Mouse (Mus musculus): Measurements from ENCODE around the gene Alkbh6. TPM values are rescaled to one million over a fixed set of nuclear protein-coding genes. Genes with fewer than 3 reads are reported as not detected.

The Alkbh6 gene
- total and polyA plus RNA-seq, 2 experiments from 2014 or later = 74.1 to 117 TPM

- Histone ChIP-seq H3K27me3 (ENCODE audit: insufficient read depth, low read length) (no peaks in the 10 kb centered on the region), H3K27ac (ENCODE audit: low read depth, low read length) (no peak overlapping the region), H3K4me1 (ENCODE audit: insufficient read depth) (0 out of 2 replicates have a peak, but pooled peaks cover 7% of the 10 kb centered on the region), H3K4me3 (ENCODE audit: low read depth, low read length) (no peak overlapping the region), H3K9me3 (ENCODE audit: low read length) (no peaks in the 10 kb centered on the region), H3K4me2 (ENCODE audit: low read depth) (0 out of 2 replicates have a peak overlapping the region, but pooled peaks have one; percentile 5), H3K9ac (no peak overlapping the region), H3K36me3 (ENCODE audit: insufficient read depth) (peaks cover 52% of the 10 kb centered on the region)
- 91% methylated on average over 5 of the region's 5 CpGs for WGBS
- no peak for TF ChIP-seq CTCF (IDR thresholded peaks at IDR 0.05; ENCODE audit: low read depth)
- ATAC-seq (no peak), DNase-seq (no peak)
These were observed 14.2 kb upstream of the Alkbh6 start for GRCm38 (mm10) chr7:30294296-30294695.

GRCm38 (mm10) chr7:30295103-30295502, 13.4 kb upstream of the Alkbh6 start:
- no peak for TF ChIP-seq CTCF (IDR thresholded peaks at IDR 0.05; ENCODE audit: low read depth)
- Histone ChIP-seq H3K4me1 (ENCODE audit: insufficient read depth) (0 out of 2 replicates have a peak, but pooled peaks cover 7% of the 10 kb centered on the region), H3K4me3 (ENCODE audit: low read depth, low read length) (no peak overlapping the region), H3K9me3 (ENCODE audit: low read length) (no peaks in the 10 kb centered on the region), H3K27ac (ENCODE audit: low read depth, low read length) (no peak overlapping the region), H3K4me2 (ENCODE audit: low read depth) (no peak overlapping the region), H3K36me3 (ENCODE audit: insufficient read depth) (peaks cover 60% of the 10 kb centered on the region), H3K27me3 (ENCODE audit: insufficient read depth, low read length) (no peaks in the 10 kb centered on the region), H3K9ac (no peak overlapping the region)
- WGBS = 74% methylated on average over 10 of the region's 10 CpGs
- no peak for ATAC-seq
- no peak for DNase-seq

- no peak overlapping the region for H3K9ac ChIP-seq
- TF ChIP-seq CTCF (IDR thresholded peaks at IDR 0.05; ENCODE audit: low read depth) = no peak
- no peak for ATAC-seq
- 0 out of 2 replicates have a peak, but pooled peaks cover 7% of the 10 kb centered on the region for H3K4me1 ChIP-seq (ENCODE audit: insufficient read depth)
- no peak overlapping the region for H3K4me2 ChIP-seq (ENCODE audit: low read depth)
- no peak overlapping the region for H3K27ac ChIP-seq (ENCODE audit: low read depth, low read length)
- WGBS = 93% methylated on average over 15 of the region's 15 CpGs
- DNase-seq = no peak
- H3K36me3 ChIP-seq (ENCODE audit: insufficient read depth) = peaks cover 70% of the 10 kb centered on the region
- no peaks in the 10 kb centered on the region for H3K27me3 ChIP-seq (ENCODE audit: insufficient read depth, low read length)
- no peaks in the 10 kb centered on the region for H3K9me3 ChIP-seq (ENCODE audit: low read length)
- no peak overlapping the region for H3K4me3 ChIP-seq (ENCODE audit: low read depth, low read length)
These were observed 11.7 kb upstream of the Alkbh6 start for GRCm38 (mm10) chr7:30296816-30297215.

GRCm38 (mm10) chr7:30297266-30297665, 11.3 kb upstream of the Alkbh6 start:
- no peak for ATAC-seq
- no peaks in the 10 kb centered on the region for H3K9me3 ChIP-seq (ENCODE audit: low read length)
- WGBS = 89% methylated on average over 16 of the region's 16 CpGs
- no peak for TF ChIP-seq CTCF (IDR thresholded peaks at IDR 0.05; ENCODE audit: low read depth)
- no peak for DNase-seq
- H3K36me3 ChIP-seq (ENCODE audit: insufficient read depth) = peaks cover 74% of the 10 kb centered on the region
- H3K9ac ChIP-seq = no peak overlapping the region
- H3K27me3 ChIP-seq (ENCODE audit: insufficient read depth, low read length) = no peaks in the 10 kb centered on the region
- H3K4me2 ChIP-seq (ENCODE audit: low read depth) = no peak overlapping the region
- H3K27ac ChIP-seq (ENCODE audit: low read depth, low read length) = no peak overlapping the region
- H3K4me3 ChIP-seq (ENCODE audit: low read depth, low read length) = no peak overlapping the region
- H3K4me1 ChIP-seq (ENCODE audit: insufficient read depth) = 0 out of 2 replicates have a peak, but pooled peaks cover 7% of the 10 kb centered on the region

GRCm38 (mm10) chr7:30300914-30301313, 7.6 kb upstream of the Alkbh6 start:
- WGBS = 50% methylated on average over 3 of the region's 3 CpGs
- Histone ChIP-seq H3K4me3 (ENCODE audit: low read depth, low read length) (no peak overlapping the region), H3K4me1 (ENCODE audit: insufficient read depth) (no peaks in the 10 kb centered on the region), H3K36me3 (ENCODE audit: insufficient read depth) (peaks cover 82% of the 10 kb centered on the region), H3K4me2 (ENCODE audit: low read depth) (no peak overlapping the region), H3K27me3 (ENCODE audit: insufficient read depth, low read length) (no peaks in the 10 kb centered on the region), H3K27ac (ENCODE audit: low read depth, low read length) (no peak overlapping the region), H3K9ac (no peak overlapping the region), H3K9me3 (ENCODE audit: low read length) (no peaks in the 10 kb centered on the region)
- ATAC-seq (no peak; the same call in 1 of the 2 replicates), DNase-seq (peak; percentile 60)
- TF ChIP-seq CTCF (IDR thresholded peaks at IDR 0.05; ENCODE audit: low read depth) = peak; percentile 73

GRCm38 (mm10) chr7:30306083-30306779, 2.3 kb upstream of the Alkbh6 start:
- peak overlapping the region; percentile 57; the same call in 1 of the 2 replicates for H3K27ac ChIP-seq (ENCODE audit: low read depth, low read length)
- no peaks in the 10 kb centered on the region for H3K9me3 ChIP-seq (ENCODE audit: low read length)
- no peaks in the 10 kb centered on the region for H3K27me3 ChIP-seq (ENCODE audit: insufficient read depth, low read length)
- peak; percentile 51 for TF ChIP-seq CTCF (IDR thresholded peaks at IDR 0.05; ENCODE audit: low read depth)
- no peak overlapping the region for H3K4me2 ChIP-seq (ENCODE audit: low read depth)
- H3K4me3 ChIP-seq (ENCODE audit: low read depth, low read length) = no peak overlapping the region
- WGBS = 91% methylated on average over 16 of the region's 16 CpGs
- H3K9ac ChIP-seq = no peak overlapping the region
- no peak for ATAC-seq
- H3K36me3 ChIP-seq (ENCODE audit: insufficient read depth) = peaks cover 52% of the 10 kb centered on the region
- 0 out of 2 replicates have a peak, but pooled peaks cover 9% of the 10 kb centered on the region for H3K4me1 ChIP-seq (ENCODE audit: insufficient read depth)
- no peak for DNase-seq

GRCm38 (mm10) chr7:30309395-30310129, 1.0 kb downstream of the Alkbh6 start:
- no peaks in the 10 kb centered on the region for H3K9me3 ChIP-seq (ENCODE audit: low read length)
- DNase-seq = no peak
- ATAC-seq = no peak
- peak overlapping the region; percentile 52 for H3K9ac ChIP-seq
- TF ChIP-seq CTCF (IDR thresholded peaks at IDR 0.05; ENCODE audit: low read depth) = no peak
- WGBS = 71% methylated on average over 15 of the region's 15 CpGs
- 0 out of 2 replicates have a peak, but pooled peaks cover 9% of the 10 kb centered on the region for H3K4me1 ChIP-seq (ENCODE audit: insufficient read depth)
- H3K4me3 ChIP-seq (ENCODE audit: low read depth, low read length) = peak overlapping the region; percentile 66
- H3K4me2 ChIP-seq (ENCODE audit: low read depth) = peak overlapping the region; percentile 87
- H3K36me3 ChIP-seq (ENCODE audit: insufficient read depth) = peaks cover 27% of the 10 kb centered on the region
- H3K27me3 ChIP-seq (ENCODE audit: insufficient read depth, low read length) = no peaks in the 10 kb centered on the region
- no peak overlapping the region for H3K27ac ChIP-seq (ENCODE audit: low read depth, low read length)

Data from forebrain, postnatal 0 days (tissue).